Mouse (Mus musculus): ENCODE measurements around the gene Cep152. TPM values are rescaled to one million over a fixed set of nuclear protein-coding genes. Genes with fewer than 3 reads are reported as not detected.

Gene Cep152
- polyA plus RNA-seq, 1 experiment from 2014 or later = 11.4 TPM

DNA sequence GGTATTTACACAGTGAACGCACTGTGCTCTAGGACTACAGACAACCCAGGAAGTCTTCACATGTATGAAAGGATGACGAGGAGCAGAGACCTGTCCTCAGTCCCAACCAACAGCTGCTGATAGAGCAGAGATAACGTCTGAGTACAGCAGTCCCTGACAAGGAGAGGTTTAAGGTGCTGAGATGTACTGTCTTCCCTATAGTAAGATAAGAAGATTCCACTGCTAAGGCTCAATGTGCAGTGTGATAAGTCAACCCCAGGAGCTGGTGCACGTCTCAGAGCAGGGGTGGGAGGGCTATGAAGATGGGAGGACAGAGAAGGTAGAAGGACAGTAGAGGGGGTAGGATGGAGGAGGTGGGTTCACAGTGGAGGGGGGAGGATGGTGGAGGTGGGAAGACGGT, 43.8 kb downstream of the Cep152 start:
- ATAC-seq (ENCODE audit: low FRiP score) = no peak
- peaks cover 72% of the 10 kb centered on the region for H3K36me3 ChIP-seq (replicated peaks)
- no peak overlapping the region for H3K4me2 ChIP-seq
- H3K27ac ChIP-seq = no peak overlapping the region
- H3K9ac ChIP-seq = no peak overlapping the region
- H3K4me3 ChIP-seq (replicated peaks) = no peak overlapping the region
- no peaks in the 10 kb centered on the region for H3K9me3 ChIP-seq
- no peaks in the 10 kb centered on the region for H3K27me3 ChIP-seq
- WGBS = 90% methylated on average over 5 of the region's 5 CpGs
- H3K4me1 ChIP-seq = no peaks in the 10 kb centered on the region

DNA sequence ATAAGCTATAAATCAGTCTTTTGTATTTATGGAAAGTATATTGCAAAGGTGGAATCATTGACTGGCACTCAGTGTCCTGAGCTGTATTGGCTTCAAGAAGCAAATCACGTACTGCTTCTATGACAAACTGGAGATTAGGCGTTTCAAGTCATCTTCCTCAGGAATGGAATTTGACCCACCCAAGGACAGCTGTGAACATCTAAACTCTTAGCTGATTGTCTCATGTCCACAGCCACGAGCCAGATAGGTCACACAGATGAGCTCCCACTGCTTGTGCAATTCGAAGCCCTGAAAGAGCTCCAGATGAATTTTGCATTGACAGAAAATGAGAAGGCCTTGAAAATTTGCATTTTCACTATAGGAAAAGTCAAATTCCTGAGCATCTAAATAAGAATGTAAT, 47.2 kb downstream of the Cep152 start:
- Histone ChIP-seq H3K4me3 (replicated peaks) (no peak overlapping the region), H3K9me3 (no peaks in the 10 kb centered on the region), H3K36me3 (replicated peaks) (peaks cover 72% of the 10 kb centered on the region), H3K27me3 (no peaks in the 10 kb centered on the region), H3K27ac (no peak overlapping the region), H3K4me1 (no peaks in the 10 kb centered on the region), H3K4me2 (no peak overlapping the region), H3K9ac (no peak overlapping the region)
- 83% methylated on average over 4 of the region's 4 CpGs for WGBS
- no peak for ATAC-seq (ENCODE audit: low FRiP score)

DNA sequence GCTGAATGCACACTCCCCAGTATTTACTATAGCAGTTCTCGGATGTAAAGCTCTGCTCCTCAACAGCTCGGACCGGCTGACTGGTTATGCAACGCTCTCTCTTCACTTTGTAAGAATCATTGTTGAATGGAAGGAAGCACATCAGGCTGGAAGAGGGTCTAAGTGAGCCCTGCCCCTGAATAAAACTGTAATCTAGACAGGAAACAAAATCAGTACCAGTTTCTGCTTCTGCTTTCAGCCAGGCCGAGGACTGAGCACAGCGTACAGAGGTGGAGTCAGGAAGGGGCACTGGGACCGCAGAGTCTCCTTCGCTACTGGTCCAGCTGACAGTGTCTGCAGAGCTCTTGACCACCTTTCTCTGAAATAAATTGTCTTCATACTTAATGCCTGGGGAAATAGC, 48.4 kb downstream of the Cep152 start:
- no peak overlapping the region for H3K4me3 ChIP-seq (replicated peaks)
- no peaks in the 10 kb centered on the region for H3K4me1 ChIP-seq
- H3K4me2 ChIP-seq = no peak overlapping the region
- no peaks in the 10 kb centered on the region for H3K27me3 ChIP-seq
- H3K36me3 ChIP-seq (replicated peaks) = peaks cover 64% of the 10 kb centered on the region
- H3K27ac ChIP-seq = no peak overlapping the region
- WGBS = 94% methylated on average over 8 of the region's 8 CpGs
- H3K9ac ChIP-seq = no peak overlapping the region
- ATAC-seq (ENCODE audit: low FRiP score) = no peak
- H3K9me3 ChIP-seq = no peaks in the 10 kb centered on the region

DNA sequence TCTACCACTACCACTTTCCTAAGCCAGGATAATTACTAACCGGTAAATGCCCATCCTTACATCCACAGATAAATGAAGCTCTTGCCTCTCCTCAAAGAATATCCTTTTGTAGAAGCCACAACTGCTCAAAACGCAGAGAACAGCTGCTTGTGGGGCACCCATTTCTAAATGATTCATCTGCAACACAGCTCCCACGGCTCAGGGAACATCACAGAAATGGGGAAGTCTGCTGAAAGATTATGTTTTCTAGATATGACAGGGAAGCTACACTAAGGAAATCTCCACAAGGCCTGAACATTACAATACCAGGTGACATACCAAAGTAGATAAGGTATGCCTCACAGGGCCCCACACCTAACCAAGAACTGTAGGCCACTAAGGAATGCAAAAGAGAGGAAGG, 49.1 kb downstream of the Cep152 start:
- H3K27me3 ChIP-seq = no peaks in the 10 kb centered on the region
- no peak overlapping the region for H3K4me2 ChIP-seq
- ATAC-seq (ENCODE audit: low FRiP score) = no peak
- H3K4me3 ChIP-seq (replicated peaks) = no peak overlapping the region
- H3K36me3 ChIP-seq (replicated peaks) = peaks cover 63% of the 10 kb centered on the region
- H3K9me3 ChIP-seq = no peaks in the 10 kb centered on the region
- WGBS = 90% methylated on average over 3 of the region's 3 CpGs
- H3K9ac ChIP-seq = no peak overlapping the region
- no peak overlapping the region for H3K27ac ChIP-seq
- no peaks in the 10 kb centered on the region for H3K4me1 ChIP-seq

DNA sequence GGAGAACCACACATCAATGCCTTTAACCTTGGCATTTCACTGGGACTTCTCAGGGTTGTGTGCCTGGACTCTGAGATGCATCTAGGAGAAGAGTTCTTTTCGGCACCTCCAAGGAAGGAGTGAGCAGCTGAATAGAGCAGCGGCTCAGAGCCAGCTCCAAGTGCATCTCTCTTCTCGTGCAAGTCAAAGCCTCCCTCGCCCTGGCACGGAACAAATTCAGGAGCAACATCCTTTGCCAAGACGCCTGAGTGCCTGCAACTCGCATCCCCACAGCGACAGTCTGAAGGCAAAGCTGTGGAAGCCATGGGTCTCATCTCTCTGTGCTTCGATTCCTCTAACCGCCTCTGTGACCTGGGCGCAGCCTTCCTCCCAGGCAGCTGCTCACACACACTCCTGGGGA, 61.0 kb downstream of the Cep152 start:
- ATAC-seq (ENCODE audit: low FRiP score) = no peak
- Histone ChIP-seq H3K36me3 (replicated peaks) (peaks cover 49% of the 10 kb centered on the region), H3K27me3 (no peaks in the 10 kb centered on the region), H3K9ac (no peak overlapping the region), H3K9me3 (no peaks in the 10 kb centered on the region), H3K4me3 (replicated peaks) (no peak overlapping the region), H3K4me1 (peaks cover 9% of the 10 kb centered on the region; the same call in 1 of the 2 replicates), H3K4me2 (no peak overlapping the region), H3K27ac (no peak overlapping the region)
- WGBS = 91% methylated on average over 11 of the region's 11 CpGs

DNA sequence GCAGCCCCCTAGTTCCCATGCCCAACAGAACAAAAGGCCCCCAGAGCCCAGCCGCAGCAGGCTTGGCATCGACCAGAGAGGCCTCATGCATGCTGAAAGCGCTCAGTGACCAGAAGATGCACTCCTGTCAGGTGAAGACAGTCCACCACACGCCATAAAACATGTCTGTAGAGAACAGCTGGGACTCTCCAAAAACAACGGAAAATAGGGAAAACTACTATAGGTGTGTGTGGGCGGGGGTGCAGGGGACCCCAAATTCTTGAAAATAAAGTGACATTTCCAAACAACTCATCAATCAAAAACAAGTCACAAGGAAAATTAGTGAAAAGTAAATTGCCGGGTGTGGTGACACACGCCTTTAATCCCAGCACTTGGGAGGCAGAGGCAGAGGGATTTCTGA, 62.5 kb downstream of the Cep152 start:
- Histone ChIP-seq H3K27me3 (no peaks in the 10 kb centered on the region), H3K36me3 (replicated peaks) (peaks cover 38% of the 10 kb centered on the region), H3K4me2 (no peak overlapping the region), H3K9me3 (no peaks in the 10 kb centered on the region), H3K4me3 (replicated peaks) (no peak overlapping the region), H3K9ac (no peak overlapping the region), H3K4me1 (peaks cover 14% of the 10 kb centered on the region; the same call in 1 of the 2 replicates), H3K27ac (no peak overlapping the region)
- whole genome bisulfite sequencing = 89% methylated on average over 8 of the region's 8 CpGs
- ATAC-seq (ENCODE audit: low FRiP score) = no peak

DNA sequence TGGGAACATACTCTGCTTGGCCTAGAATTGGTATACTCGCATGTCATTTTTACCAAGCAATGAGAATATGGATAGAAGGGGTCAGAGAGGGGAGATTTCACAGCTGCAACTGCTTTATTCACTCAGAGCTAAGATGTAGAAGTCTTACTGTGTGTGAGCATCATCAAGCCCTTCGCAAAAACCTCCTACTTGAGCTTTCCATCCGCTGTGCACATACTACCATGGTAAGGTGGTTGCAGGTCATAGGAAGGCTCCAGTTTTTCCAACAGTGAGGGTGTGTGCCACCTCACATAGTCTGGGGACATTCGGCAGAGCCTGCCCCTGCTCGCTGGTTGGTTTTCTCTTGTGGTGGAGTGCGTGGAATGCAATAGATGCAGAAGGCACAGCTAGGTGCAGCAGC, 64.9 kb downstream of the Cep152 start:
- ATAC-seq (ENCODE audit: low FRiP score) = no peak
- no peak overlapping the region for H3K9ac ChIP-seq
- H3K4me2 ChIP-seq = no peak overlapping the region
- H3K4me1 ChIP-seq = peaks cover 14% of the 10 kb centered on the region; the same call in 1 of the 2 replicates
- 83% methylated on average over 6 of the region's 6 CpGs for WGBS
- H3K27me3 ChIP-seq = no peaks in the 10 kb centered on the region
- peaks cover 18% of the 10 kb centered on the region for H3K36me3 ChIP-seq (replicated peaks)
- no peaks in the 10 kb centered on the region for H3K9me3 ChIP-seq
- no peak overlapping the region for H3K27ac ChIP-seq
- no peak overlapping the region for H3K4me3 ChIP-seq (replicated peaks)

DNA sequence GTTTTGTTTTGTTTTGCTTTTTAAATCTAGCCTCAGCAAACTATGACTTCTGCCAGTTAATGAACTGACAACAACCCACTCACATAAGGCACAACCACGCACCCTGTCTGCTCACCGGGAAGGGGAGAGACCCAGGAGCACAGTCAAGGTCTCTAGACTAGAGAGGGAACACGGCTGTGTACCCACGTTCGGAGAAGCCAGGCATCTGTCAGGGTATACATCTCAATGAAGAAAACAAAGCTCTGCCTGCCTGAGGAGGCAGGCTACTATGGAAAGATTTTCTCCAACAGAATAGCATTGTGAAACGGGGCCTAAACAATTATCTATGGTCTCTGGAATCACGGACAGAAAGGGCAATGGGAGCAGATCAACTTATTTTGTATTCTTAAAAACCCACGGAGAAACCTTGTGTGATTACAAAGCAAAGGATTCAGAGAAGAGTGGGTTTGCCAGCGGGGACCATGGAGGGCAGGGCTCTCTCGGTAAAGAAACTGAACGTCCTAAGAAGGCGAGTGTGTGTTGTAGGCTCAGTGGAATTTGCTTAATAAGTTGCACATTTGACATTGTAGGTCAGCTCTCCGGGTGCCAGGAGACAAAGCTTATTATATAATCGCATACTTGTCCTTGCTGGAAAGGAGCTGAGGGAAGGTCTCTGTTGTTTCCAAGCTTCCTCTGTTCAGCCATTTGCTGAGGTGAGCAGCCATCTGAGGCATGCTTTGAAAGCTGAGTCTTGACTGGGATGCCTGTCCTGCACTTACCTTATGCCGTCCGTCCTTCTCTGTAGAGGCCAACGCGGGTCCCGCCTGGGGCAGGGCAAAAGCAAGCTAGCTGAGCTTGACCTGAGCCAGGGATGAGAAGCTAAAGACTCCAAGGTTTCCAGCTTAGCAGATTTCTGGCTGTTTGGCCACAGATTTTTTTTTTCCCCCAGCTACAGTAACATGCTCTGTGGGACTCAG, 66.0 kb downstream of the Cep152 start:
- peaks cover 9% of the 10 kb centered on the region for H3K36me3 ChIP-seq (replicated peaks)
- H3K4me2 ChIP-seq = no peak overlapping the region
- no peak overlapping the region for H3K9ac ChIP-seq
- H3K4me3 ChIP-seq (replicated peaks) = no peak overlapping the region
- H3K9me3 ChIP-seq = no peaks in the 10 kb centered on the region
- 65% methylated on average over 19 of the region's 19 CpGs for WGBS
- no peaks in the 10 kb centered on the region for H3K27me3 ChIP-seq
- ATAC-seq (ENCODE audit: low FRiP score) = no peak
- H3K4me1 ChIP-seq = peaks cover 14% of the 10 kb centered on the region; the same call in 1 of the 2 replicates
- 0 out of 2 replicates have a peak overlapping the region, but pooled peaks have one; percentile 9 for H3K27ac ChIP-seq

DNA sequence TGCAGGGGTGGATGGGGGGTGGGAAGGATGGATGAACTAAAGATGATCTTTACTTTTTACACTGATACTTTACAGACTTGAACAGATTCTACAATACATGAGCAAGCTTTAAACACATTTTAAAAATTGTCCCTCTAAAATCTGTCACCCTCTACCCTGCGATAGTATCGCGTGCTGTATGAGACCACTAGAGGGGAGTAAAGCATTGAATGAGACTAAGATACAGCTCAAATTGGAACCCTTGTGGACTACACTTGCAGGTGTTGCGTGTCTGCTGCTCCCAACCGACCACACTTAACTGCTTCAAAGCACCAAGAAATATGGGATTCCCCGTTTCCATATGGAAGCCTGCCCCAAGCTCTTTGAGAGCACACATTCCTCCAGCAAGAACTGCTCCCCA, 69.1 kb downstream of the Cep152 start:
- no peaks in the 10 kb centered on the region for H3K27me3 ChIP-seq
- ATAC-seq (ENCODE audit: low FRiP score) = no peak
- H3K36me3 ChIP-seq (replicated peaks) = no peaks in the 10 kb centered on the region
- no peak overlapping the region for H3K9ac ChIP-seq
- H3K9me3 ChIP-seq = no peaks in the 10 kb centered on the region
- 79% methylated on average over 6 of the region's 6 CpGs for WGBS
- H3K4me2 ChIP-seq = no peak overlapping the region
- peaks cover 14% of the 10 kb centered on the region; the same call in 1 of the 2 replicates for H3K4me1 ChIP-seq
- H3K4me3 ChIP-seq (replicated peaks) = no peak overlapping the region
- no peak overlapping the region for H3K27ac ChIP-seq

DNA sequence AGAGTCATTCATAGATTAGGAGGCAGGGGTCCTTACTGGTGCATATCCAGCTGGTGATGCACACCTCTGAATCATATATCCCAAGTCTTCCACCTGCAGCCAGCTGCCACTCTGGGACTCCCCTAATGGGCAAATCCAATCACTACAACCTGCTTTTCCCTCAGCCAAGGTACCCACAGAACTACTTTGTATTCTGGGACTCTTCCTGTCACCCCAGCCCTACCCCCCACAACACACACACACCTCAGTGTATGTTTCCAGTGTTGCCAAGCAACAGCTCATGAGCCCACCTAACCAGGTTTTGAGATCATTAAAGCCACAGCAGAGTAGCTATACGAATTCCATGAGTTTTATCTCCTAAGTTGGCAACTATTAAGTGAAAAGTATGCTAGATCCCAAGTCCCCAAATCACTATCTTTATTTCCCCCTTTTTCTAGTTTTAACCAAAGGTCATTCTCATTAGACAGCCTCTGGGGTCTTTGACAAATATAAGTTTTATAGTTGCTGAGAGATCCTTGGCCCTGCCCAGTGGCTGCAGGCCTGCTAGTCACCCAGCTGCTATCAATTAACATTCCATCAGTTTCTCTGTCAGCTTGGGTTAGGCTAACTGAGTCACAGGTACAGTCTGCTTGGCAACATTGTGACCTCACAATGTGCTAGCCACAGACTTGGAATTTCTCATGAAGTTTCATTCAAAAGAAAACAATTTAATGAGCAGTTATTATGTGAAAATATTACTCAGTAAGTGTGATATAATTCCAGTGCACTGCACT, 75.9 kb downstream of the Cep152 start:
- Histone ChIP-seq H3K4me3 (replicated peaks) (no peak overlapping the region), H3K36me3 (replicated peaks) (no peaks in the 10 kb centered on the region), H3K4me2 (no peak overlapping the region), H3K9ac (no peak overlapping the region), H3K27me3 (no peaks in the 10 kb centered on the region), H3K4me1 (no peaks in the 10 kb centered on the region), H3K9me3 (no peaks in the 10 kb centered on the region), H3K27ac (no peak overlapping the region)
- WGBS = 74% methylated on average over 1 of the region's 1 CpGs
- ATAC-seq (ENCODE audit: low FRiP score) = no peak

DNA sequence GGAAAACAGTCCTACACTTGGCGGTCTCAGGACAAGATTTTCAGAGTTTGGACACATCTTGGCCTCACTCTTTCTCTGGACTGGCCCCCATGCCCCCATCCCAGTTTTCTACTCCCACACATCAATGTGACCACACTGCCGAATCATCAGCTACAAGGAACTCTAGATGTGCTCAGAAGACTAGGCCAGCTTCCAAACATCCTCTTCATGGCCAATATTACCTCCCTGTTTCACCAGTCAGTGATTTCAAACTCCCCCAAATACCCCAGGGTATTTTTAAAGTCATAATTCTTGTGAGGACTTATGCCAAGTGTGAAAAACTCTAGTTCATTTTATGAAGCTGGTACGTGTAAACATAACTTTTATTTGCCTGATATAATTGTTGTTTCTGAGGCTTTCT, 79.9 kb downstream of the Cep152 start:
- no peaks in the 10 kb centered on the region for H3K9me3 ChIP-seq
- no peak overlapping the region for H3K27ac ChIP-seq
- H3K4me2 ChIP-seq = no peak overlapping the region
- no peaks in the 10 kb centered on the region for H3K36me3 ChIP-seq (replicated peaks)
- H3K9ac ChIP-seq = no peak overlapping the region
- no peak for ATAC-seq (ENCODE audit: low FRiP score)
- no peaks in the 10 kb centered on the region for H3K4me1 ChIP-seq
- 87% methylated on average over 3 of the region's 3 CpGs for WGBS
- no peaks in the 10 kb centered on the region for H3K27me3 ChIP-seq
- no peak overlapping the region for H3K4me3 ChIP-seq (replicated peaks)

DNA sequence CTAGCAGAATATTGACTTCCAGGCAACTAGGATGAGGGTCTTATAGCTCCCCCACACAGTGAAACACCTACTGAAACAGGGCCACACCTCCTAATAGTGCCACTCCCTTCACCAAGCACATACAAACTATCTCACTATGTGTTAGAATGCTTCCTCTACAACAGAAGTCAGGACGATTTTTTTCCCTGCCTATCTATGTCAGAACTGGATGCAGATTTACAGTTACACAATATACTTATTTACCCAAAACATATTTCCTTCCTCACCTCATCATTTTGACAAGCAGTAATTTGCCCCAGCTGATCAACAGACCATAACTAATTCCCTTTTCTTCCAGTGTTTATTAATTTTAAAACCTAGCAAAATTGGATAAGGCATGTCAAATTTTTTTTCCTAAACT, 81.3 kb downstream of the Cep152 start:
- H3K4me3 ChIP-seq (replicated peaks) = no peak overlapping the region
- H3K27ac ChIP-seq = no peak overlapping the region
- no peak overlapping the region for H3K4me2 ChIP-seq
- H3K9me3 ChIP-seq = no peaks in the 10 kb centered on the region
- no peak overlapping the region for H3K9ac ChIP-seq
- no peaks in the 10 kb centered on the region for H3K27me3 ChIP-seq
- H3K4me1 ChIP-seq = no peaks in the 10 kb centered on the region
- no peaks in the 10 kb centered on the region for H3K36me3 ChIP-seq (replicated peaks)
- no peak for ATAC-seq (ENCODE audit: low FRiP score)
- 80% methylated on average over 1 of the region's 1 CpGs for WGBS

All from forebrain, embryonic 12.5 days (tissue).